In the genomic region with DNA sequence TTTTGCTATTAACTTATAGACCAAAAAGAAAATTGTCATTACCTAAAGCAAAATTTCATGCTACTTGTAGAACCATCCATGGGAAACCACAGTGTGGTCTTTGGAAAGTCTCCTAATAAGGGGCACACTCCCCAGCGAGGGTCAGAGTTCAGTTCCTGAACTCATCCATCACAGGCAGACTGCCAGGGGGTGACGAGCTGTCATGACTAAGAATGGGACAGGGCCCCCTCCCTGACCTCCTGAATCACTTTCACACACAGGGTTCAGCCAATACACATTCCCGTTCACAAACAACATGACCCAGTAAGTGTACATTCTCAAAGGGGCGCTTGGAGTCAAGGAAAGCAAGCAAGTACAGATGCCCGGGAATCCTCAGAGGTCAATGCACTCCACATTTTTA, we compare ENCODE assay signal across 12 mouse cellular contexts.
DNase-seq lines count a peak whose midpoint lies in the region; ATAC-seq lines count a peak whose summit lies in the region.
"Had no signal": no experiment of that assay in that cellular context is flagged by ENCODE, and none has a peak within 500 bp of the region (broad histone marks: within the 10 kb centered on the region; RNA-seq: fewer than 3 reads in every experiment).

No protein-coding gene starts in this region.

- H3K27me3 ChIP-seq in kidney, embryonic 16.5 days (ENCODE audit: insufficient read depth, low read length), result no peaks in the 10 kb centered on the region
- H3K27me3 ChIP-seq: intestine, embryonic 15.5 days had no signal

- 30% methylated on average over 5 of the region's 5 CpGs for WGBS in kidney, embryonic 16.5 days

- H3K4me3 ChIP-seq in kidney, embryonic 16.5 days (ENCODE audit: low read length), result no peak overlapping the region
- H3K4me3 ChIP-seq: intestine, embryonic 15.5 days had no signal

- peak; percentile 9 for DNase-seq in adrenal gland, postnatal 14 days
- DNase-seq in adrenal gland, postnatal 4 days (ENCODE audit: low spot score in 2 of 2), result no peak
- peak; percentile 14 for DNase-seq in kidney, postnatal 14 days
- peak; percentile 89 for DNase-seq in embryo, embryonic 10 days (ENCODE audit: low spot score)
- DNase-seq in kidney, postnatal 4 days, result peak; percentile 5 to 7
- no peak for DNase-seq in gastrocnemius, adult 18-20 months (ENCODE audit: low spot score)
- DNase-seq: cerebellum, postnatal 25 days had no signal

- ATAC-seq in kidney, embryonic 16.5 days (ENCODE audit: low FRiP score, low TSS enrichment), result no peak
- no peak for ATAC-seq in frontal cortex, adult (ENCODE audit: low TSS enrichment)
- ATAC-seq: activated CD4-positive, CD25-positive, alpha-beta regulatory T cell, adult 4 months; intestine, embryonic 15.5 days had no signal

- H3K9ac ChIP-seq in kidney, embryonic 16.5 days (replicated peaks; ENCODE audit: low read length), result no peak overlapping the region
- H3K9ac ChIP-seq: intestine, embryonic 15.5 days had no signal

- H3K4me2 ChIP-seq in kidney, embryonic 16.5 days (replicated peaks; ENCODE audit: low read depth, low read length), result no peak overlapping the region
- H3K4me2 ChIP-seq: intestine, embryonic 15.5 days had no signal

- H3K9me3 ChIP-seq in kidney, embryonic 16.5 days (ENCODE audit: low read length), result no peaks in the 10 kb centered on the region
- H3K9me3 ChIP-seq: intestine, embryonic 15.5 days had no signal

- no peaks in the 10 kb centered on the region for H3K36me3 ChIP-seq in kidney, embryonic 16.5 days (ENCODE audit: insufficient read depth, low read length)
- H3K36me3 ChIP-seq: intestine, embryonic 15.5 days had no signal

- H3K4me1 ChIP-seq in kidney, embryonic 16.5 days (ENCODE audit: insufficient read depth, low read length), result no peaks in the 10 kb centered on the region
- H3K4me1 ChIP-seq: intestine, embryonic 15.5 days had no signal

- no peak overlapping the region for H3K27ac ChIP-seq in kidney, embryonic 16.5 days (ENCODE audit: low read length)
- H3K27ac ChIP-seq: intestine, embryonic 15.5 days; macrophage had no signal

Comparison
In these comparisons a context has a peak if more than half of its experiments do, and no peak if none do; other contexts are left out.
1. DNase-seq: peak in adrenal gland, postnatal 14 days (single experiment), kidney, postnatal 14 days (single experiment), embryo, embryonic 10 days (single experiment) and kidney, postnatal 4 days (2 of 2); none in adrenal gland, postnatal 4 days (0 of 2) and gastrocnemius, adult 18-20 months (single experiment).